Mouse (Mus musculus) heart, embryonic 10.5 days (tissue): ENCODE measurements around the gene Ccr9. TPM values are rescaled to one million over a fixed set of nuclear protein-coding genes. Genes with fewer than 3 reads are reported as not detected.

Source experiments
- DNase-seq: peaks from one replicate; pipeline ENCODE4 v3.0.0-alpha.2; 2017; ENCODE audit warnings: low spot score
- H3K27ac ChIP-seq: fragments of 300-500 bp; sonication (generic); 2 replicates; pipeline ENCODE4 v1.5.1; 2016; ENCODE audit warnings: mild to moderate bottlenecking
- H3K27me3 ChIP-seq: fragments of 300-500 bp; sonication (generic); 2 replicates; pipeline ENCODE4 v1.6.1; 2016; ENCODE audit warnings: mild to moderate bottlenecking; ENCODE audit not compliant: poor library complexity, insufficient read depth, severe bottlenecking
- H3K36me3 ChIP-seq: fragments of 300-500 bp; sonication (generic); 2 replicates; pipeline ENCODE4 v1.6.1; 2016; ENCODE audit warnings: mild to moderate bottlenecking, moderate library complexity
- H3K4me1 ChIP-seq: fragments of 300-500 bp; sonication (generic); 2 replicates; pipeline ENCODE4 v1.6.1; 2016; ENCODE audit warnings: mild to moderate bottlenecking
- H3K4me3 ChIP-seq: fragments of 300-500 bp; sonication (generic); 2 replicates; pipeline ENCODE4 v1.5.1; 2016; ENCODE audit warnings: mild to moderate bottlenecking, moderate library complexity
- H3K9me3 ChIP-seq: fragments of 300-500 bp; sonication (generic); 2 replicates; pipeline ENCODE4 v1.6.1; 2016; ENCODE audit warnings: mild to moderate bottlenecking, moderate library complexity
- WGBS: fragments of 180-500 bp; shearing (Covaris S2); methylation state at CpG from one replicate; pipeline ENCODE4 v1.1.7; 2016; 5-methylcytosine and 5-hydroxymethylcytosine counted together
- polyA plus RNA-seq: library from polyadenylated mRNA; unstranded; fragments of >200 nt; fragmentation: Nextera tagmentation; extraction: Ambion mirVana; gene quantifications from 2 replicates; pipeline ENCODE4 v1.2.1, GENCODE M21; 2016

Ccr9 gene
- not detected in 2 replicates for polyA plus RNA-seq

- 1% methylated on average over 73 of the region's 73 CpGs for WGBS
- Histone ChIP-seq H3K27ac (no peak within 1 kb of the TSS), H3K4me3 (peak within 1 kb of the TSS; percentile 61), H3K9me3 (no peaks in the 10 kb centered on the region), H3K4me1 (peaks cover 9% of the 10 kb centered on the region), H3K27me3 (peaks cover 96% of the 10 kb centered on the region), H3K36me3 (no peaks in the 10 kb centered on the region)
- no peak for DNase-seq
Measured at GRCm38 (mm10) chr9:123678327-123679105, at the start of gene Ccr9, which contains the start of gene Slc6a20a. Gene Ccr9, plus strand, starts transcription at chr9:123678439. Gene Slc6a20a, minus strand, starts transcription at chr9:123678885.

- Histone ChIP-seq H3K36me3 (no peaks in the 10 kb centered on the region), H3K27ac (no peak overlapping the region), H3K27me3 (no peaks in the 10 kb centered on the region), H3K4me3 (no peak overlapping the region), H3K9me3 (no peaks in the 10 kb centered on the region), H3K4me1 (no peaks in the 10 kb centered on the region)
- 83% methylated on average over 3 of the region's 3 CpGs for WGBS
- no peak for DNase-seq
Measured at GRCm38 (mm10) chr9:123631666-123632065, 46.6 kb upstream of the Ccr9 start.

- H3K4me1 ChIP-seq: no peaks in the 10 kb centered on the region
- no peak within 1 kb of the TSS for H3K4me3 ChIP-seq
- DNase-seq: no peak
- 78% methylated on average over 6 of the region's 6 CpGs for WGBS
- H3K27ac ChIP-seq: no peak within 1 kb of the TSS
- H3K27me3 ChIP-seq: 0 out of 2 replicates have a peak, but pooled peaks cover 4% of the 10 kb centered on the region
- H3K36me3 ChIP-seq: no peaks in the 10 kb centered on the region
- H3K9me3 ChIP-seq: no peaks in the 10 kb centered on the region
Measured at GRCm38 (mm10) chr9:123632281-123632680, 46.0 kb upstream of the Ccr9 start, which contains the start of gene Slc6a20b. Gene Slc6a20b, minus strand, starts transcription at chr9:123632565.

GRCm38 (mm10) chr9:123632993-123633392 is 45.2 kb upstream of the Ccr9 start:
- Histone ChIP-seq H3K9me3 (no peaks in the 10 kb centered on the region), H3K27ac (no peak overlapping the region), H3K27me3 (peaks cover 4% of the 10 kb centered on the region; the same call in 1 of the 2 replicates), H3K36me3 (no peaks in the 10 kb centered on the region), H3K4me3 (no peak overlapping the region), H3K4me1 (no peaks in the 10 kb centered on the region)
- DNase-seq: no peak
- 84% methylated on average over 3 of the region's 3 CpGs for WGBS

- no peaks in the 10 kb centered on the region for H3K9me3 ChIP-seq
- no peak for DNase-seq
- H3K36me3 ChIP-seq: no peaks in the 10 kb centered on the region
- 64% methylated on average over 5 of the region's 5 CpGs for WGBS
- no peak overlapping the region for H3K27ac ChIP-seq
- peaks cover 18% of the 10 kb centered on the region; the same call in 1 of the 2 replicates for H3K27me3 ChIP-seq
- H3K4me1 ChIP-seq: peaks cover 5% of the 10 kb centered on the region
- H3K4me3 ChIP-seq: no peak overlapping the region
Measured at GRCm38 (mm10) chr9:123636771-123637170, 41.5 kb upstream of the Ccr9 start.

- Histone ChIP-seq H3K27ac (no peak overlapping the region), H3K27me3 (peaks cover 18% of the 10 kb centered on the region; the same call in 1 of the 2 replicates), H3K4me1 (peaks cover 5% of the 10 kb centered on the region), H3K4me3 (no peak overlapping the region), H3K9me3 (no peaks in the 10 kb centered on the region), H3K36me3 (no peaks in the 10 kb centered on the region)
- DNase-seq: no peak
Measured at GRCm38 (mm10) chr9:123638231-123638630, 40.0 kb upstream of the Ccr9 start.

- no peaks in the 10 kb centered on the region for H3K36me3 ChIP-seq
Measured at GRCm38 (mm10) chr9:123638668-123639089, 39.6 kb upstream of the Ccr9 start.

GRCm38 (mm10) chr9:123640106-123640505 is 38.1 kb upstream of the Ccr9 start:
- no peak for DNase-seq
- H3K4me1 ChIP-seq: peaks cover 5% of the 10 kb centered on the region
- H3K9me3 ChIP-seq: no peaks in the 10 kb centered on the region
- peaks cover 23% of the 10 kb centered on the region; the same call in 1 of the 2 replicates for H3K27me3 ChIP-seq
- no peak overlapping the region for H3K27ac ChIP-seq
- H3K4me3 ChIP-seq: no peak overlapping the region
- 69% methylated on average over 1 of the region's 1 CpGs for WGBS
- H3K36me3 ChIP-seq: no peaks in the 10 kb centered on the region

More at GRCm38 (mm10) chr9:123638668-123639089, 39.6 kb upstream of the Ccr9 start:
- Histone ChIP-seq H3K27me3 (peaks cover 18% of the 10 kb centered on the region; the same call in 1 of the 2 replicates), H3K4me3 (no peak overlapping the region), H3K9me3 (no peaks in the 10 kb centered on the region), H3K27ac (no peak overlapping the region), H3K4me1 (peaks cover 5% of the 10 kb centered on the region)
- 67% methylated on average over 1 of the region's 1 CpGs for WGBS
- DNase-seq: no peak

- H3K9me3 ChIP-seq: no peaks in the 10 kb centered on the region
- no peaks in the 10 kb centered on the region for H3K36me3 ChIP-seq
- no peak overlapping the region for H3K27ac ChIP-seq
- DNase-seq: no peak
- H3K4me3 ChIP-seq: no peak overlapping the region
- H3K4me1 ChIP-seq: no peaks in the 10 kb centered on the region
- H3K27me3 ChIP-seq: no peaks in the 10 kb centered on the region
- 67% methylated on average over 2 of the region's 2 CpGs for WGBS
Measured at GRCm38 (mm10) chr9:123649785-123650511, 28.3 kb upstream of the Ccr9 start.

GRCm38 (mm10) chr9:123651369-123651768 is 26.9 kb upstream of the Ccr9 start:
- WGBS: 49% methylated on average over 4 of the region's 4 CpGs
- Histone ChIP-seq H3K4me3 (no peak overlapping the region), H3K27ac (no peak overlapping the region), H3K9me3 (no peaks in the 10 kb centered on the region), H3K4me1 (no peaks in the 10 kb centered on the region), H3K36me3 (no peaks in the 10 kb centered on the region), H3K27me3 (no peaks in the 10 kb centered on the region)
- no peak for DNase-seq

GRCm38 (mm10) chr9:123657457-123657856 is 20.8 kb upstream of the Ccr9 start:
- no peaks in the 10 kb centered on the region for H3K36me3 ChIP-seq
- no peaks in the 10 kb centered on the region for H3K27me3 ChIP-seq
- DNase-seq: no peak
- no peak overlapping the region for H3K4me3 ChIP-seq
- no peak overlapping the region for H3K27ac ChIP-seq
- no peaks in the 10 kb centered on the region for H3K9me3 ChIP-seq
- no peaks in the 10 kb centered on the region for H3K4me1 ChIP-seq
- WGBS: 86% methylated on average over 3 of the region's 3 CpGs

GRCm38 (mm10) chr9:123658981-123659380 is 19.3 kb upstream of the Ccr9 start:
- Histone ChIP-seq H3K27ac (no peak overlapping the region), H3K36me3 (no peaks in the 10 kb centered on the region), H3K4me3 (no peak overlapping the region), H3K9me3 (no peaks in the 10 kb centered on the region), H3K4me1 (no peaks in the 10 kb centered on the region), H3K27me3 (0 out of 2 replicates have a peak, but pooled peaks cover 6% of the 10 kb centered on the region)
- no peak for DNase-seq
